Mouse (Mus musculus) liver, embryonic 14.5 days (tissue): ENCODE data around the gene Hpca. TPM values are rescaled to one million over a fixed set of nuclear protein-coding genes. Genes with fewer than 3 reads are reported as not detected.

Experiments
- ATAC-seq: fragments of 200-750 bp; cut with Nextera tagmentation; 2 replicates; pipeline ENCODE4 v1.8.0; 2017; ENCODE audit warnings: moderate number of reproducible peaks, mild to moderate bottlenecking, moderate library complexity; ENCODE audit not compliant: insufficient read depth
- DNase-seq, 3 experiments: peaks; one replicate each; pipeline ENCODE4 v3.0.0-alpha.2; 2012 to 2013; ENCODE audit warnings: low read depth in 3 of 3, low spot score in 3 of 3
- H3K27ac ChIP-seq: fragments of 300-500 bp; sonication (generic); 2 replicates; pipeline ENCODE4 v1.5.1; 2014; ENCODE audit warnings: moderate library complexity, mild to moderate bottlenecking, control low read depth, inconsistent platforms
- H3K27me3 ChIP-seq: fragments of 300-500 bp; sonication (generic); 2 replicates; pipeline ENCODE4 v1.6.1; 2014; ENCODE audit warnings: mild to moderate bottlenecking, low read length, moderate library complexity; ENCODE audit not compliant: control insufficient read depth, insufficient read depth
- H3K36me3 ChIP-seq: fragments of 300-500 bp; sonication (generic); replicated peaks from 2 replicates; pipeline ENCODE4 v1.6.1; 2014; ENCODE audit warnings: low read depth; ENCODE audit not compliant: control insufficient read depth, insufficient read depth
- H3K4me1 ChIP-seq, 2 experiments: fragments of 200-500 bp in 1 of 2; fragments of 300-500 bp in 1 of 2; sonication (generic) in 1 of 2; replicated peaks; 2 replicates each; pipeline ENCODE4 v1.6.1; 2012 to 2014; ENCODE audit warnings: antibody characterized with exemption in 1 of 2, inconsistent platforms in 1 of 2, low read length in 1 of 2; ENCODE audit not compliant: control insufficient read depth in 2 of 2, insufficient read depth in 2 of 2
- H3K4me2 ChIP-seq: fragments of 300-500 bp; sonication (generic); 2 replicates; pipeline ENCODE4 v1.6.1; 2014; ENCODE audit warnings: low read depth, mild to moderate bottlenecking, control low read depth, moderate library complexity
- H3K4me3 ChIP-seq, 2 experiments: fragments of 200-500 bp in 1 of 2; fragments of 300-500 bp in 1 of 2; sonication (generic) in 1 of 2; 2 replicates each; pipeline ENCODE4 v1.5.1; 2012 to 2014; ENCODE audit warnings: low read depth in 2 of 2, low read length in 2 of 2, mild to moderate bottlenecking in 2 of 2, control low read depth in 1 of 2, inconsistent platforms in 1 of 2, moderate library complexity in 1 of 2; ENCODE audit not compliant: insufficient read depth in 1 of 2
- H3K9ac ChIP-seq: fragments of 300-500 bp; sonication (generic); replicated peaks from 2 replicates; pipeline ENCODE4 v1.6.1; 2014; ENCODE audit warnings: mild to moderate bottlenecking, control low read depth, moderate library complexity
- H3K9me3 ChIP-seq: fragments of 300-500 bp; sonication (generic); 2 replicates; pipeline ENCODE4 v1.6.1; 2016; ENCODE audit warnings: low read length, mixed read lengths; ENCODE audit not compliant: control insufficient read depth
- CTCF ChIP-seq: IDR thresholded peaks from 2 replicates; pipeline ENCODE4 v1.5.1; 2016; ENCODE audit warnings: antibody characterized with exemption, low read depth, control low read depth
- EP300 ChIP-seq: IDR thresholded peaks from 2 replicates; pipeline ENCODE4 v1.6.1; 2016; ENCODE audit warnings: antibody characterized with exemption, low read depth
- WGBS: fragments of 180-500 bp; shearing (Covaris S2); extraction: QIAGEN DNeasy Blood & Tissue Kit; methylation state at CpG from one replicate; pipeline ENCODE4 v1.1.7; 2014; ENCODE audit not compliant: insufficient replicate concordance; 5-methylcytosine and 5-hydroxymethylcytosine counted together
- polyA plus RNA-seq, 2 experiments: library from polyadenylated mRNA; depleted of rRNA in 1 of 2; stranded (reverse) in 1 of 2; unstranded in 1 of 2; fragments of >200 nt; fragmentation: Nextera tagmentation in 1 of 2; extraction: Ambion mirVana in 1 of 2; gene quantifications; 2 replicates each; pipeline versions ENCODE4 v1.2.1 to v1.2.3; 2012 to 2014

The Hpca gene
- polyA plus RNA-seq (2012; rRNA removed) (2.0 and 2.1 TPM in 2 replicates), polyA plus RNA-seq (2014; fragmentation: Nextera tagmentation; extraction: Ambion mirVana) (0.23 and 0.28 TPM in 2 replicates)

- no peak within 1 kb of the TSS for H3K27ac ChIP-seq
- WGBS: 7% methylated on average over 17 of the region's 17 CpGs
- no peak for ATAC-seq
- 0 out of 4 replicates have a peak, but pooled peaks cover 0 to 3% of the 10 kb centered on the region in 2 experiments for H3K4me1 ChIP-seq
- no peak for DNase-seq
- no peak for TF ChIP-seq CTCF
- no peak for TF ChIP-seq EP300
- H3K4me2 ChIP-seq: peak within 1 kb of the TSS; percentile 49
- H3K9me3 ChIP-seq: no peaks in the 10 kb centered on the region
- peak within 1 kb of the TSS in 1 of 2 experiments; percentile 28; a peak in 2 of 4 replicates for H3K4me3 ChIP-seq
- no peaks in the 10 kb centered on the region for H3K36me3 ChIP-seq
- H3K9ac ChIP-seq: no peak within 1 kb of the TSS
- H3K27me3 ChIP-seq: peaks cover 42% of the 10 kb centered on the region
Observed at GRCm38 (mm10) chr4:129121569-129122086, at the start of gene Hpca. Gene Hpca (minus strand): TSS chr4:129122036.

GRCm38 (mm10) chr4:129161581-129162255 is 39.9 kb upstream of the Hpca start:
- ATAC-seq: no peak
- Histone ChIP-seq H3K36me3 (peaks cover 8% of the 10 kb centered on the region), H3K9me3 (no peaks in the 10 kb centered on the region), H3K27me3 (no peaks in the 10 kb centered on the region), H3K27ac (no peak overlapping the region), H3K9ac (no peak overlapping the region), H3K4me2 (no peak overlapping the region), H3K4me3 (no peak overlapping the region), H3K4me1 (peaks cover 8% of the 10 kb centered on the region in 2 experiments)
- no peak for DNase-seq
- no peak for TF ChIP-seq CTCF
- TF ChIP-seq EP300: no peak
- 79% methylated on average over 4 of the region's 4 CpGs for WGBS

- ATAC-seq: no peak
- TF ChIP-seq EP300: no peak
- TF ChIP-seq CTCF: no peak
Observed at GRCm38 (mm10) chr4:129161076-129161475, 39.2 kb upstream of the Hpca start.

GRCm38 (mm10) chr4:129158549-129158948 is 36.7 kb upstream of the Hpca start:
- peak; percentile 96 for ATAC-seq
- Histone ChIP-seq H3K9ac (no peak overlapping the region; the same call in 1 of the 2 replicates), H3K27ac (peak overlapping the region; percentile 28), H3K36me3 (peaks cover 2% of the 10 kb centered on the region; the same call in 1 of the 2 replicates), H3K9me3 (no peaks in the 10 kb centered on the region), H3K4me2 (peak overlapping the region; percentile 14), H3K4me1 (peaks cover 8% of the 10 kb centered on the region in 2 experiments), H3K27me3 (no peaks in the 10 kb centered on the region), H3K4me3 (no peak overlapping the region)
- peak; percentile 45 to 48 (median 45) for DNase-seq
- 39% methylated on average over 3 of the region's 3 CpGs for WGBS
- TF ChIP-seq EP300 (peak; percentile 71), CTCF (no peak)

More at GRCm38 (mm10) chr4:129161076-129161475, 39.2 kb upstream of the Hpca start:
- 93% methylated on average over 1 of the region's 1 CpGs for WGBS
- no peaks in the 10 kb centered on the region for H3K27me3 ChIP-seq
- H3K27ac ChIP-seq: no peak overlapping the region
- H3K4me3 ChIP-seq: no peak overlapping the region
- no peak overlapping the region for H3K9ac ChIP-seq
- DNase-seq: no peak
- peaks cover 8% of the 10 kb centered on the region in 2 experiments for H3K4me1 ChIP-seq
- no peaks in the 10 kb centered on the region for H3K9me3 ChIP-seq
- H3K4me2 ChIP-seq: no peak overlapping the region
- peaks cover 8% of the 10 kb centered on the region for H3K36me3 ChIP-seq

- Histone ChIP-seq H3K36me3 (peaks cover 3% of the 10 kb centered on the region; the same call in 1 of the 2 replicates), H3K27ac (no peak overlapping the region), H3K9me3 (no peaks in the 10 kb centered on the region), H3K27me3 (no peaks in the 10 kb centered on the region), H3K4me3 (no peak overlapping the region), H3K9ac (no peak overlapping the region), H3K4me2 (no peak overlapping the region), H3K4me1 (peaks cover 8% of the 10 kb centered on the region in 2 experiments)
- TF ChIP-seq EP300 (no peak), CTCF (no peak)
- WGBS: 72% methylated on average over 5 of the region's 5 CpGs
- DNase-seq (no peak), ATAC-seq (no peak)
Observed at GRCm38 (mm10) chr4:129157541-129157940, 35.7 kb upstream of the Hpca start.
